Mouse (Mus musculus) brain, adult 2 months (tissue): ENCODE measurements around the gene Abtb2.

Experiments used
- DNase-seq: peaks from one replicate; pipeline ENCODE4 v3.0.0; 2011; ENCODE audit warnings: low read depth, low spot score

The Abtb2 gene

GRCm38 (mm10) chr2:103659648-103660556, 93.8 kb downstream of the Abtb2 start:
- DNase-seq, result no peak

DNA sequence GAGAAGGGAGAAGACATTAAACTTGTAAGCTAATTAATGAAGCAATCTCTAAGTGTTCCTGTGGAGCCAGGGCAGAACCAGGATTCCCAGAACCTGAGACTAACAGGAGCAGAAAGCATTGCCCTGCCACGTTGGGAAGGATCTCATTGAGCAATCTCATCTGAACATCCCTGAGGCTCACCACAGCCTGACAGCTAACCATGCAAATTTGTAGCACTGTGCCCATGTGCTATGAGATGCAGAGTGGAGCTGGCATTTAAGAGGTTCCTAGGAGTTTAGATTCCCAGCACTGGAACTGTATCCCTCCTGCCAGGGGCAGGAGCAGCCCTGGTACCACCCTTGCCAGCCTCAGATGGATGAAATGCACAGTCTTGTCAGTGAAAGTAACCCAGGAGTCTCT, 95.6 kb downstream of the Abtb2 start:
- DNase-seq, result no peak

GRCm38 (mm10) chr2:103662121-103662520, 96.0 kb downstream of the Abtb2 start:
- peak; percentile 95 for DNase-seq

DNA sequence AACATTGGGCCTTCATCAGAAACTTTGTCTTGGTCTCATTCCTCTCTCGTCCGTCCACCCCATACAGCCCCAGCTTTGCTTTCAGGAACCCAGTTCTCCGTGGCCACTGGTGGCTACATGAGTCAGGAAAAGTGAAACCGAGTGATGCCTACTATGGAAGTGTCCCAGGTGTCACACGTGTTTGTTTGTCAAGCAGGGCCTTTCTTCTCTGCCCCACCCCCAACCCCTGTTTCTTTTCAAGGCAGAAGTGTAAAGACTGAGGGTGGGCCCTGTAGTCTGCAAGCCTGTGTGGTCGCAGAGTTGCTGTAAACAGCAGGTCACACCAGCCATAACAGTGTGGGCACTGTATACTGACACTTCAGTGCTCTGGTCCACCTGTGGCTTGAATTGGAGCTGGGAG, 98.2 kb downstream of the Abtb2 start:
- no peak for DNase-seq

DNA sequence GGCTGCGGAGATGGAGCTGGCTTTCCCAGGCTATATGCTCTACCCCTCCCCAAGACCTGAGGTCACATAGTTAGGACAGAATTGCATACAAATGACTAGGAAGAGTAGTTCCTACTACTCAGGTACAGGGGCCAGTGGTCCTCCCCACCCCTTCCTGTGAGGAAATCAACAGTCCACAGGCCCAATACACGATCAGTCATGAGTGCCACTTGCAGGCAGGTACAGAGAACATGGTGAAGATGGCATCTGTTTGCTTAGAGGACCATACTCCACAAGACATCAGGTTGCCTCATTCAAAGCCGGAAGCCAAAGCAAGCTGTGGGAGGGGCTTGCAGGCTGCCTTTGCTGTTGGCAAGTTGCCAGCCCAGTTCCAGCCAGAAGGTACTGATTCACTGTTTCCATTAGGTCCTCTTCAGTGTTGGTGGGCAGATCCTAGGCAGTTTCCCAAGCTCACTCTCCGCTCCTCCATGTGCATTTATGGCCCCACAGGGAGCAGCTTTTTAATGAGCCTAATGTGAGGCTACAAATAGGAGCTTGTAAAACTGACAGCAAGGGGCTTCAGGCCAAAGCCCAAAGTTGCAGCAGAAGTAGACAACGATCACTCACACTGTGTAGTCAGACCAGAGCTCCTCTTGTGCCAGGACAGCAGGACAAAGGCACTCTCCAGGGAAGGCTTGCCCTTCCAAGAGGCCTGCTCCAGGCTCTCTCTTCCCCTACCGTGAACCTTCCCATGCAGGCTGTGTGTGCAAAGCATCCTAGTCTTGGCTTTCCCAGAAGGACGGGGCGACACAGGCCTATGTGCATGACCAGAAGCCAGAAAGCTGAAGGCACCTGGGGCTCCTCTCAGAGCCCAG, 102.1 kb downstream of the Abtb2 start:
- DNase-seq, result peak; percentile 70

DNA sequence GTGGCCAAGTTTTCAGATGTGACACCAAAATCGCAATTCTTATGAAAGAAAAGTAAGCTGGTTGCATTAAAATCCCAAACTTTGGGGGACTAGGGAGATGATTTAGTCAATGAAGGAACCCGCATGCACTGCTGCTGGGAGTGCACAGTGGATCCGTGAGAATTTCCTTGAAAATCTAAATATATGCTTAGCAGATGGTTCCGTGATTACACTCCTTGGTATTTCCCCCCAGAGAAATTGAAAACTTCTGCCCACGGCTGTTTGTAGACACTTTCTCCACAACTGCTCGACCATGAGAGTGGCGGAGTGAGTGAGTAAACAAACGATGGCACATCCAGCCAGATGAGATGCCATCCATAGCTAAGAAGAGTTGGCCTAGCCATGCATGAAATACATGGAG, 102.8 kb downstream of the Abtb2 start:
- DNase-seq, result peak; percentile 64

DNA sequence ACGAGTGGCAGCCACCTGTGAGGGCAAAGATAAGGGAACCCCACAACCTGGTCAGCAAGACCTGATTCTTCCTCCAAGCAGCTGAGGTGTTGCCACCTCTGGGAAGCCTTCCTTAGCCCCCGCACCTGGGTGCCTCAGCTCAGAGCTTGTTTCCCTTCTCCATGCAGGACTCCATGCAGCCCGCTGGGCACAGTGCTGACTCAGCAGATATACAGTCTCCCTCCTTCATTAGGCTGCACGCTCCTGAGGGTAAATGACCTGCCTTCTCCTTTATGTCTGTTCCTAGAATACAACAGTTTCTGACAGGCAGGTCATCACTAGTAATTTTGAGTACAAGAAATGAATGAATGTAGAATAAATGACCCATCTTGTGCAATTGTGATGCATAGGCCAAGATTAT, 103.5 kb downstream of the Abtb2 start:
- DNase-seq, result no peak

- DNase-seq, result peak; percentile 88
Observed at GRCm38 (mm10) chr2:103670276-103670680, 104.2 kb downstream of the Abtb2 start.

DNA sequence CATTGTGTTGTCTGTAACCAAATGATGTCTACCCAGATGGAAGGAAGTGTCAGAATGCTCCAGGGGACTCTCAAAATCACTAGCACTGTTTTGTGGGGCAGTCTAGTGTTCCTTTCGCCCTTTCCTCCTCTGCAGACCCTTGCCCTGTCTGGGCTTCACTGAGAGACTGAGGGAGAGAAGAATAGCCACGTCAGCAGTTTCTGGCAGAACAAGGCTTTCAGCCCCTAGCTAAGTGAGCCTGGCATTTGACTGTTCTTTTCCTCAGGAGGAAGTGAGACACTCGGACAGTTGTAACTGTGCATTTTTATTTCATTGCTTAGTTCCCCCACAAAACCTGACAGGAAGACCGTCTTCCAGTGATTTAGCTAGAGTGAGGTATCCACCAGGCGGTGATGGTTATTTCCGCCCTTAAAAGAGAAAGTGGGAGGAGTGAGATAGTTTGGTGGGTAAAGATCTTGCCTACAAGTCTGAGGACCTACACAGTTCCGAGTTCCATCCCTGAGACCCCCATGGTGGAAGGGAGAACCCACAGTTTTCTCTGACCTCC, 106.5 kb downstream of the Abtb2 start:
- no peak for DNase-seq

DNA sequence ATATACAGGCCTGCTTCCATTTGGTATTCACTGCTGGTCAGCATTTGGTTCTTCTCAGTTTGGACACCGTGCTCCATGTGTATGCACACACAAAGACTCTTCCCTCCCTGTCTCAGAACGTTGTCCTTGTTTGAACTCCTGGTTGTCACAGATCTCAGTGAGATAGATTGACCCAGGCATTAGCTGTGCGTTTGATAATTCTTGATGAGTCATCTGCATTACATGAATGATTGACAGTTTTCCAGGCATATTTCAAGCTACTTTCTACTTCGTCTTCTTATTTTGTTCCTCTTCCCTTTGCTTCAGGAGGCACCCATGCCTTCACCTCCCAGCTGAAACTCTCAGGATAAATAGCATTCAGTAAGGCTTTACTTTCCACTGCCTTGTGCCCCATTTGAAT, 107.5 kb downstream of the Abtb2 start:
- no peak for DNase-seq

DNA sequence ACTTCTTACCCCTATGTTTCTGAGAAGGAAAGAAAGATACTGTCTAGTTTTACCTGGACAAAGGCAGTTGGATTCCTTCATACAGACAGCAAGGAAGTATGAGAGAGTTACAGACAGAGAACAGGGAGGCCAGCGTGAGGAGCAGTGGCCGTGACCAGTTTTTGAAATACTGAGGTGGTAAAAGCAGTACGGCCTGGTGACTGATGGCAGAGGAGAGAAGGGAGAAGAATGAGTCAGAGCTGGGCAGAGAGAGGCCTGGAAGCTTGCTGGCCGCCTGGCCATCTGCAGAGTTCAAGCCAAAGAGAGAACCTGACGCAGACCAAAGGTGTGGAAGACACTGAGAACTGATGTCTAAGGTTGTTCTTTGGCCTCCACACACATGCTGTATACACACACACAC, 109.3 kb downstream of the Abtb2 start:
- DNase-seq, result no peak

DNA sequence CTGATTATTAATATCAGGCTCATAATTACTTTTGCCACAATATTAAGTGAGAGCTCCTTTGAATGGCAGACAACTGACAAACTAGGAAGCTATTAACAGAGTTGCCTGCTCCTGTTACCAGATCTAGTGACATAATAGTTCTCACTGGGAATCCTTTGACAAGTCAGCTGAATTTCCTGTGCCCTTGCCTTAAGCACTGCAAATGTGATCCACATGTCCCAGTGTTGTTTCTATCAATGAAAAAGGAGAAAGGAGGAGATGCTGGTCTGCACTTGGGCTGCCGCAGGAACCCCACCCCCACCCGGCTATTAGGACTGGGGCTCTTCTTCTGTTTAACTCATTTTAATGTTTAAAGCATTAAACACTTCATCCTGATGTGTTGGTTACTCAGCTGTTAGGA, 110.7 kb downstream of the Abtb2 start:
- DNase-seq, result no peak

- no peak for DNase-seq
Observed at GRCm38 (mm10) chr2:103677614-103678369, 111.7 kb downstream of the Abtb2 start.

DNA sequence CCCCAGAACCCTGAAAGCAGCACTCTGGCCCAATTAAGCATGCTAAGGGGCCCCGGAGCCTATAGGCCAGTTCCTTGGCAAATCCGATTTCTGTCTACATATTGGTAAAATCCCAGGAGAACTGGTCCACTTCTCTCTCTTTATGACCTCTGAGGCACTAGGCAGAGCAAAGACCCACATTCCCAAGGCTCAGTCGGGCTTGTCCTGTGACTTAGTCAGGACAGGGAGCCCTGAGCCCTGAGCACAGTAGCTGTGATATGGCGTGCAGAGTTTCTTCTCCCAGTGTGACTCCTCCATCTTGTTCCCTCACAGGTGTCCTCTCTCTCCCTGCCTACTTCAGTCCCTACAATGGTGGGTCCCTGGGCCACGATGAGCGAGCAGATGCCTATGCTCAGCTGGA, 112.3 kb downstream of the Abtb2 start:
- DNase-seq, result no peak

- DNase-seq, result no peak
Observed at GRCm38 (mm10) chr2:103680364-103681110, 114.4 kb downstream of the Abtb2 start.

GRCm38 (mm10) chr2:103681149-103681548, 115.0 kb downstream of the Abtb2 start:
- no peak for DNase-seq

- peak; percentile 34 for DNase-seq
Observed at GRCm38 (mm10) chr2:103682261-103682722, 116.2 kb downstream of the Abtb2 start.

DNA sequence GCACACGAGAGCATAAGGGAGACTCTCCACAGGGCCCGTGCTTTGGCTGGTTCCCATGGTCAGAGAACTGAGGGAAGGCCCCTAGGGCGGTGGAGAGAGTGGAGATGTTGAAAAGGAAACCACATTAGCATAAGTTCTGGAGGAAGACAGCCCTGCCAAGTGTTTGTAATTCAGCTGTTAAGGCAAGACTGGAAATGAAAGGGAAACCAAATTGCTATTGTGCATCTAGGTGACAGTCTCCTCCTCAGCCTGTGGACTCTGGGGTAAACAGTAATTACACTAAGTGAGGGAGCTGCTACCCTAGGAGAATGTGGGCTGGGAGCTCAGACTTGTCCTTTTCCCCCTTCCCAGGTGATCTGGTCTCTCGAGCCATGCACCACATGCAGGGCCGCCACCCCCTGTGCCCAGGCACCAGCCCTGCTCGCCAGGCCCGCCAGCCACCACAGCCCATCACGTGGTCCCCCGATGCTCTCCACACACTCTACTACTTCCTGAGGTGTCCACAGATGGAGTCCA, 116.9 kb downstream of the Abtb2 start:
- no peak for DNase-seq

DNA sequence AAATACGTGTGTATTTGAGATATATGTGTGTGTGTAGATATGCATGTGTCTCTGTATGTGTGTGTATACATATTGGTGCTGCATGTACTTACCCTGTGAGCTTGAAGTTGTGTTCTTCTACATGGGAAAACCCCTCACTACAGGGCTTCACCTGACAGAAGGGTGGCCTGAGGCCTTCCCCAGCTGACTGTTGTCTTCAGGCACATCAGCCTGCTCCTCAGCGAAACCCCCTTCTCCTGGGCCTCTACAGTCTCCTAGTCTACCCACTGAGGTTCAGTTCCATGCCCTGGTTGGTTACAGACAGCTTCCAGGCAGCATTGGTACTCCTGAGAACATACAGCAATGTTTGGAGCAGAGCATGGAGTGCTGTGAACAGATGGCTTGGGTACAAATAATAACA, 118.3 kb downstream of the Abtb2 start:
- no peak for DNase-seq

DNA sequence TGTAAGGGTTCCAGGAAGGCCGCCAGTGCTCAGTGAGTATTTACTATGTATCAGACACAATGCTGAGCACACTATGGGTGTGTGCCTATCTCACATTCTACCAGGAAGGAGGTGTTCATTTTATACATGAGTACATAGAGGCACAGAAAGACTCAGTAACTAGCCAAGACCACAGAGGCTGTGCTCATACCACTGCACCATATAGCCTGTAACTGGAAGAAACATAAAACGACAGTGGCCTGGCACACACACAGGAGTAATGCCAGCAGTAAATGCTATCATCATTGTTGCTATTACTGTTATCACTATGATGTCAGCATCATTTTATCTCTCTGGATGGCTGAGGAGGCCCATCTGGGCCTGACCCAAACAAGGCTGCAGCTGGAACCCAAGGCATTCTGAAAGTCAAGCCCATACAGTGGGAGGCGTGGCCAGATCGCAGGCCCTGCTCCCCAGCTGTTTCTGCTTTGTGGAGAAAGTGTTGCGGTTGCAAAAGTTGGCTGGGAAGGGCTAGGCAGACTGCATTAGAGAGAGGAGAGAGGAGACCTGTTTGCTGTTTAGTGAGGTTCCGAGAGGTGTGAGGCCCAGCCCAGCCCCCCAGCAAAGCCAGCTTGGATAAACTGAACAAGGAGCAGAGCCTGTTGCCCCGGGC, 118.9 kb downstream of the Abtb2 start:
- no peak for DNase-seq
